Mouse (Mus musculus): ENCODE measurements around the gene Stac2. TPM values are rescaled to one million over a fixed set of nuclear protein-coding genes. Genes with fewer than 3 reads are reported as not detected.

Gene Stac2
- total and polyA plus RNA-seq, 2 experiments = not detected

- no peak overlapping the region for H3K27ac ChIP-seq (replicated peaks; ENCODE audit: insufficient read depth, low read depth, low read length)
- no peak overlapping the region for H3K4me3 ChIP-seq (ENCODE audit: insufficient read depth, low read depth, low read length)
- H3K4me1 ChIP-seq (ENCODE audit: control insufficient read depth, insufficient read depth, low read length) = no peaks in the 10 kb centered on the region
- no peak overlapping the region for H3K9ac ChIP-seq (ENCODE audit: low read depth, low read length)
- H3K79me2 ChIP-seq (ENCODE audit: control insufficient read depth, insufficient read depth, low read length) = no peaks in the 10 kb centered on the region
- H3K36me3 ChIP-seq (ENCODE audit: control insufficient read depth, insufficient read depth, low read length) = no peaks in the 10 kb centered on the region
- TF ChIP-seq CTCF (IDR thresholded peaks at IDR 0.05; ENCODE audit: low read depth, low read length) = no peak
- TF ChIP-seq POLR2A (IDR thresholded peaks at IDR 0.05; ENCODE audit: extremely low read depth, insufficient read depth, low read length) = no peak
- no peak for DNase-seq (ENCODE audit: extremely low read depth, low read depth, low spot score)
- 30% methylated on average over 9 of the region's 9 CpGs for WGBS
- peaks cover 11% of the 10 kb centered on the region; the same call in 1 of the 2 replicates for H3K27me3 ChIP-seq (ENCODE audit: control insufficient read depth, insufficient read depth, low read length)
Observed at GRCm38 (mm10) chr11:98057466-98057865, 4.2 kb upstream of the Stac2 start.

- no peak for TF ChIP-seq CTCF (IDR thresholded peaks at IDR 0.05; ENCODE audit: low read depth, low read length)
- TF ChIP-seq POLR2A (IDR thresholded peaks at IDR 0.05; ENCODE audit: extremely low read depth, insufficient read depth, low read length) = no peak
- H3K9ac ChIP-seq (ENCODE audit: low read depth, low read length) = peak overlapping the region; percentile 28; the same call in 1 of the 2 replicates
- no peak for DNase-seq (ENCODE audit: extremely low read depth, low read depth, low spot score)
- H3K36me3 ChIP-seq (ENCODE audit: control insufficient read depth, insufficient read depth, low read length) = no peaks in the 10 kb centered on the region
- WGBS = 3% methylated on average over 79 of the region's 83 CpGs
- no peaks in the 10 kb centered on the region for H3K79me2 ChIP-seq (ENCODE audit: control insufficient read depth, insufficient read depth, low read length)
- H3K27ac ChIP-seq (replicated peaks; ENCODE audit: insufficient read depth, low read depth, low read length) = no peak overlapping the region
- peak overlapping the region; percentile 41; the same call in 1 of the 2 replicates for H3K4me3 ChIP-seq (ENCODE audit: insufficient read depth, low read depth, low read length)
- H3K4me1 ChIP-seq (ENCODE audit: control insufficient read depth, insufficient read depth, low read length) = no peaks in the 10 kb centered on the region
- H3K27me3 ChIP-seq (ENCODE audit: control insufficient read depth, insufficient read depth, low read length) = peaks cover 18% of the 10 kb centered on the region; the same call in 1 of the 2 replicates
Observed at GRCm38 (mm10) chr11:98052129-98052988, 903 bp downstream of the Stac2 start.

GRCm38 (mm10) chr11:98051611-98052128 lies 1.6 kb downstream of the Stac2 start:
- H3K4me1 ChIP-seq (ENCODE audit: control insufficient read depth, insufficient read depth, low read length) = no peaks in the 10 kb centered on the region
- H3K36me3 ChIP-seq (ENCODE audit: control insufficient read depth, insufficient read depth, low read length) = no peaks in the 10 kb centered on the region
- no peak for DNase-seq (ENCODE audit: extremely low read depth, low read depth, low spot score)
- no peak overlapping the region for H3K4me3 ChIP-seq (ENCODE audit: insufficient read depth, low read depth, low read length)
- 12% methylated on average over 12 of the region's 12 CpGs for WGBS
- no peak overlapping the region for H3K9ac ChIP-seq (ENCODE audit: low read depth, low read length)
- TF ChIP-seq CTCF (IDR thresholded peaks at IDR 0.05; ENCODE audit: low read depth, low read length) (no peak), POLR2A (IDR thresholded peaks at IDR 0.05; ENCODE audit: extremely low read depth, insufficient read depth, low read length) (no peak)
- no peaks in the 10 kb centered on the region for H3K79me2 ChIP-seq (ENCODE audit: control insufficient read depth, insufficient read depth, low read length)
- peaks cover 18% of the 10 kb centered on the region; the same call in 1 of the 2 replicates for H3K27me3 ChIP-seq (ENCODE audit: control insufficient read depth, insufficient read depth, low read length)
- no peak overlapping the region for H3K27ac ChIP-seq (replicated peaks; ENCODE audit: insufficient read depth, low read depth, low read length)

- no peak overlapping the region for H3K9ac ChIP-seq (ENCODE audit: low read depth, low read length)
- 24% methylated on average over 2 of the region's 2 CpGs for WGBS
- H3K79me2 ChIP-seq (ENCODE audit: control insufficient read depth, insufficient read depth, low read length) = no peaks in the 10 kb centered on the region
Observed at GRCm38 (mm10) chr11:98050940-98051339, 2.3 kb downstream of the Stac2 start.

GRCm38 (mm10) chr11:98050520-98050815 lies 2.8 kb downstream of the Stac2 start:
- Histone ChIP-seq H3K79me2 (ENCODE audit: control insufficient read depth, insufficient read depth, low read length) (no peaks in the 10 kb centered on the region), H3K27me3 (ENCODE audit: control insufficient read depth, insufficient read depth, low read length) (peaks cover 15% of the 10 kb centered on the region; the same call in 1 of the 2 replicates), H3K27ac (replicated peaks; ENCODE audit: insufficient read depth, low read depth, low read length) (no peak overlapping the region), H3K36me3 (ENCODE audit: control insufficient read depth, insufficient read depth, low read length) (no peaks in the 10 kb centered on the region), H3K4me3 (ENCODE audit: insufficient read depth, low read depth, low read length) (no peak overlapping the region), H3K9ac (ENCODE audit: low read depth, low read length) (no peak overlapping the region), H3K4me1 (ENCODE audit: control insufficient read depth, insufficient read depth, low read length) (peaks cover 3% of the 10 kb centered on the region; the same call in 1 of the 2 replicates)
- TF ChIP-seq CTCF (IDR thresholded peaks at IDR 0.05; ENCODE audit: low read depth, low read length) (no peak), POLR2A (IDR thresholded peaks at IDR 0.05; ENCODE audit: extremely low read depth, insufficient read depth, low read length) (no peak)
- WGBS = 48% methylated on average over 2 of the region's 2 CpGs
- DNase-seq (ENCODE audit: extremely low read depth, low read depth, low spot score) = no peak

More at GRCm38 (mm10) chr11:98050940-98051339, 2.3 kb downstream of the Stac2 start:
- H3K27ac ChIP-seq (replicated peaks; ENCODE audit: insufficient read depth, low read depth, low read length) = no peak overlapping the region
- H3K4me3 ChIP-seq (ENCODE audit: insufficient read depth, low read depth, low read length) = no peak overlapping the region
- TF ChIP-seq POLR2A (IDR thresholded peaks at IDR 0.05; ENCODE audit: extremely low read depth, insufficient read depth, low read length) = no peak
- H3K27me3 ChIP-seq (ENCODE audit: control insufficient read depth, insufficient read depth, low read length) = peaks cover 18% of the 10 kb centered on the region; the same call in 1 of the 2 replicates
- no peak for DNase-seq (ENCODE audit: extremely low read depth, low read depth, low spot score)
- H3K36me3 ChIP-seq (ENCODE audit: control insufficient read depth, insufficient read depth, low read length) = no peaks in the 10 kb centered on the region
- H3K4me1 ChIP-seq (ENCODE audit: control insufficient read depth, insufficient read depth, low read length) = peaks cover 3% of the 10 kb centered on the region; the same call in 1 of the 2 replicates
